Mouse (Mus musculus) cerebellum, postnatal 4 days (tissue): Measurements from ENCODE around the gene Caps2.
"Not testable (repeated sequence)": the region's sequence is repeated elsewhere in the genome, so short reads cannot be mapped to it uniquely, and the experiment has no call there.

Source experiments
- DNase-seq, 2 experiments: peaks; one replicate each; pipeline ENCODE4 v3.0.0; 2022; ENCODE audit warnings: low spot score in 2 of 2, mixed read lengths in 1 of 2

Caps2 gene

GRCm38 (mm10) chr10:112163168-112163766 lies at the start of gene Caps2:
TSS of gene Caps2 (plus strand) at chr10:112163621.
- no peak for DNase-seq

GRCm38 (mm10) chr10:112125090-112125489 lies 38.3 kb upstream of the Caps2 start:
- not testable (repeated sequence) for DNase-seq

- not testable (repeated sequence) for DNase-seq
These were observed 35.7 kb upstream of the Caps2 start for GRCm38 (mm10) chr10:112127682-112128230.

- no peak for DNase-seq
These were observed 31.2 kb upstream of the Caps2 start for GRCm38 (mm10) chr10:112132194-112132593.

GRCm38 (mm10) chr10:112138050-112138870 lies 25.2 kb upstream of the Caps2 start:
- DNase-seq, result peak in 1 of 2 experiments; percentile 45

- DNase-seq, result no peak
These were observed 24.5 kb upstream of the Caps2 start for GRCm38 (mm10) chr10:112138871-112139430.

- no peak for DNase-seq
These were observed 23.6 kb upstream of the Caps2 start for GRCm38 (mm10) chr10:112139834-112140233.

GRCm38 (mm10) chr10:112159882-112160560 lies 3.4 kb upstream of the Caps2 start, which contains the start of gene Glipr1l3:
TSS of gene Glipr1l3 (minus strand) at chr10:112160327.
- DNase-seq, result peak; percentile 77 to 83

- DNase-seq, result not testable (repeated sequence)
These were observed 13.6 kb downstream of the Caps2 start for GRCm38 (mm10) chr10:112177027-112177426.

GRCm38 (mm10) chr10:112193919-112194318 lies 30.5 kb downstream of the Caps2 start:
- DNase-seq, result not testable (repeated sequence)

GRCm38 (mm10) chr10:112203463-112203862 lies 40.0 kb downstream of the Caps2 start:
- peak; percentile 28 for DNase-seq

GRCm38 (mm10) chr10:112227073-112227472 lies 63.7 kb downstream of the Caps2 start:
- DNase-seq, result no peak

- DNase-seq, result not testable (repeated sequence)
These were observed 65.8 kb downstream of the Caps2 start for GRCm38 (mm10) chr10:112229091-112229843.

GRCm38 (mm10) chr10:112232733-112233132 lies 69.3 kb downstream of the Caps2 start:
- DNase-seq, result not testable (repeated sequence)

GRCm38 (mm10) chr10:112235396-112235940 lies 72.0 kb downstream of the Caps2 start:
- not testable (repeated sequence) for DNase-seq

- DNase-seq, result no peak
These were observed 84.9 kb downstream of the Caps2 start for GRCm38 (mm10) chr10:112248273-112248672.

- DNase-seq, result no peak
These were observed 100.0 kb downstream of the Caps2 start for GRCm38 (mm10) chr10:112263467-112263866.
